Mouse (Mus musculus): Measurements from ENCODE around the gene Dnaja2. TPM values are rescaled to one million over a fixed set of nuclear protein-coding genes. Genes with fewer than 3 reads are reported as not detected.

Dnaja2 gene
- total RNA-seq (2023): 10 to 100 TPM; 73.5 to 90.6 TPM

DNA sequence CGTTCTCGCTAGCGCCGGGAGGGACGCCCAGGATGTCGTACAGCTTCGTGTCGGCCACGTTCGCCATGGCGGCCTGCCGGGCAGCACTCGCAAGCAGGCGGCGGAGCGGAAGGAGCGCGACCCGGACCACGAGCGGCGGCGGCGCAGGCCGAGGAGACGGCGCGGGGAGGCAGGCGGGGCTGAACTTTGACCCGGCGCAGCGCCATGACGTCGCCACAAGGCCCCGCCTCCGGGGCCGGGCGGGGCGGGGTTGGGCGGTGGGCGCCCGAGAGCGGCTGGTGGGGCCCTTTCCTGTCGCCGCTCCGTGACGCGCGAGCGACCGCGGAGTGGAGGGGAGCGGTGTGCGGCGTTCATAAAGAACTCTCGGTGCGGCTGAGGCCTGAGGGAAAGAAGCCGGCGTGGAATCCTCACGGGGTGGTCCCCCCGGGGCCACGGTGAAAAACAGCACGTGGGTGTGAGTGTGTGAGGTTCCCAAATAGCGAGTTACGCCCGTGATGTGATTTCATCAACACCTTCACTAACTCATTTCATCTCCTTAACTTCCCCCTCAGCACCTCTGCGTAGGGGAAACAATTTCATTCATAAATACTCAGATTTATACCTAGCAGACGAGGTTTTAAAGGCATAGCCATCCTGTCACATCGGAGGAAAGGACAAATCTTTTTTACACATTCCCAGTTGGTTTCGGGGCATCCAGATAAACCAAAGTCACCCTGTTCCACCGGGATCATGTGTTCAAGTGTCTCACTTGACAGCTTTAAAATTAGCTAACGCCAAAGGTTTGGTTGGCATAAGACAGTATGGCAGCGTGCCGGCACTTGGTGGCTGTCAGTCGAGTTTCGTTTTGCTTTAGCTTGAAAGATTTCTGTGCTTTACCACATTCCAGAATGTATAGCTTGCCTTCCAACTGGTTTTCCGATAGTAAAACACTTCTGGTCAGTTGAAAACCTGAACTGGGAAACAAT, at the start of gene Dnaja2:
Gene Dnaja2 (minus strand): TSS at position 164 of the 965 bp plus-strand sequence.

DNA sequence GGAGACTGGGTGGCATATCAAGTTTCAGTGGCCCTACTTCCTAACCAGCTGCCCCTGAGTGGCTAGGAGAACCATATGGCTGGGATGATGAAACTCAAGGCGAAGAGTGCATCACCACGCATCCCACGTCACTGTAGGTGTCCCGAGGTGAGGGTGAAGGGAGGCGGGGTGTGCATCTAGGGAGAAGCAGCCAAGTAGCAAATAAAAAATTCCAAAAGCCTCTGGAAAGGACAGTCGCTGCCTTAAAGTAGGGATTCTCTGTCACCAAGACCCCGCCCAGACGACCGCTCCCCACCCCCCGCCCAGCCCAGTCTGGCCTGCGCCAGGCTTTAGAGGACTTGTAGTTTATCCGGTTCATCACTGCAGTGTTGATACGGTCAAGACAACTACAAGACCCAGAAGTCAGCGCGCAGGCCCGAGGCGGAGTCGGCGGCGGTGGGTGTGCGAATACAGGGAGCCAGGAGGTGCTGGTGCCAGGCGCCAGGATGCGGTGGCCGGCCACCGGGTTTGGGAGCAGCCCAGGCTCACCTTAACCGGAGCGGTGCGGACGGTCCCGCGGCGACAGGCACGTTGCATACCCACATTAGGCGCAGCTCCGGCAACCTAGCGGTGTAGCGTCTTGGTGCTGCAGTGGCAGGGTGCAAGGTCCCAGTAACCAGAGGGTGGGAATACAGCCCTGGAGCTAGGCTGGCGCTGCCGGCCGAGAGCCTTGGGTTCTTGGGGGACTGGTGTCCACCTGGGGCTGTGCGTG, 62.8 kb downstream of the Dnaja2 start, which contains the start of gene Gpt2:
Gene Gpt2 (plus strand): TSS at position 452 of the 751 bp plus-strand sequence.

Other genes starting within 250 kb of the Dnaja2 start
- 1 to 10 TPM; 1.0 to 4.4 TPM for gene Mylk3, start 169.0 kb downstream of the Dnaja2 start, total RNA-seq (2023)
- 10 to 100 TPM in 1 of 2 experiments, 1 to 10 TPM in 1; 8.3 to 11.5 TPM for gene 4921524J17Rik, start 122.5 kb downstream of the Dnaja2 start, total RNA-seq (2023)
- gene Gpt2, start 62.8 kb downstream of the Dnaja2 start, total RNA-seq (2023): 1 to 10 TPM in 1 of 2 experiments, under 1 TPM in 1; 0.71 to 1.7 TPM
- gene Neto2, start 145.6 kb upstream of the Dnaja2 start, total RNA-seq (2023): 1 to 10 TPM; 4.0 to 4.1 TPM